Mouse (Mus musculus) lung, postnatal 10 days (tissue): ENCODE measurements around the gene Ptcd2.
"Not testable (repeated sequence)": the region's sequence is repeated elsewhere in the genome, so short reads cannot be mapped to it uniquely, and the experiment has no call there.

Experiments
- DNase-seq: peaks from one replicate; pipeline ENCODE4 v3.0.0; 2021

Ptcd2 gene

GRCm38 (mm10) chr13:99355072-99355471 is 10.6 kb upstream of the Ptcd2 start:
- DNase-seq = no peak

GRCm38 (mm10) chr13:99353490-99353851 is 9.0 kb upstream of the Ptcd2 start:
- no peak for DNase-seq

- peak; percentile 96 for DNase-seq
Observed at GRCm38 (mm10) chr13:99352758-99353489, 8.4 kb upstream of the Ptcd2 start.

- DNase-seq = no peak
Observed at GRCm38 (mm10) chr13:99351596-99351995, 7.1 kb upstream of the Ptcd2 start.

GRCm38 (mm10) chr13:99351186-99351585 is 6.7 kb upstream of the Ptcd2 start:
- no peak for DNase-seq

- no peak for DNase-seq
Observed at GRCm38 (mm10) chr13:99350009-99350408, 5.5 kb upstream of the Ptcd2 start.

GRCm38 (mm10) chr13:99343876-99344598 is 468 bp downstream of the Ptcd2 start:
- DNase-seq = no peak

GRCm38 (mm10) chr13:99341504-99341903 is 3.0 kb downstream of the Ptcd2 start:
- DNase-seq = no peak

- no peak for DNase-seq
Observed at GRCm38 (mm10) chr13:99337510-99337909, 7.0 kb downstream of the Ptcd2 start.

- no peak for DNase-seq
Observed at GRCm38 (mm10) chr13:99331255-99331654, 13.2 kb downstream of the Ptcd2 start.

GRCm38 (mm10) chr13:99324337-99324685 is 20.2 kb downstream of the Ptcd2 start:
- not testable (repeated sequence) for DNase-seq

- DNase-seq = peak; percentile 55
Observed at GRCm38 (mm10) chr13:99323632-99324336, 20.7 kb downstream of the Ptcd2 start.

GRCm38 (mm10) chr13:99322915-99323314 is 21.6 kb downstream of the Ptcd2 start:
- DNase-seq = not testable (repeated sequence)

- no peak for DNase-seq
Observed at GRCm38 (mm10) chr13:99320453-99320852, 24.1 kb downstream of the Ptcd2 start.

- peak; percentile 68 for DNase-seq
Observed at GRCm38 (mm10) chr13:99317058-99317457, 27.4 kb downstream of the Ptcd2 start.

GRCm38 (mm10) chr13:99316366-99316765 is 28.1 kb downstream of the Ptcd2 start:
- no peak for DNase-seq

- DNase-seq = no peak
Observed at GRCm38 (mm10) chr13:99314657-99315181, 29.8 kb downstream of the Ptcd2 start.

- no peak for DNase-seq
Observed at GRCm38 (mm10) chr13:99314098-99314497, 30.4 kb downstream of the Ptcd2 start.

- no peak for DNase-seq
Observed at GRCm38 (mm10) chr13:99308393-99308792, 36.1 kb downstream of the Ptcd2 start.

GRCm38 (mm10) chr13:99307930-99308359 is 36.6 kb downstream of the Ptcd2 start:
- peak; percentile 33 for DNase-seq

- DNase-seq = no peak
Observed at GRCm38 (mm10) chr13:99306164-99306563, 38.3 kb downstream of the Ptcd2 start.

GRCm38 (mm10) chr13:99305186-99305585 is 39.3 kb downstream of the Ptcd2 start:
- DNase-seq = peak; percentile 58

- DNase-seq = peak; percentile 45
Observed at GRCm38 (mm10) chr13:99304365-99304764, 40.1 kb downstream of the Ptcd2 start.

GRCm38 (mm10) chr13:99303846-99304245 is 40.7 kb downstream of the Ptcd2 start:
- DNase-seq = peak; percentile 14
